Mouse (Mus musculus): ENCODE data around the gene Ift57. TPM values are rescaled to one million over a fixed set of nuclear protein-coding genes. Genes with fewer than 3 reads are reported as not detected.

Gene Ift57
- polyA plus RNA-seq, 1 experiment from 2014 or later = 43.4 TPM

GRCm38 (mm10) chr16:49761981-49762380 is 62.9 kb downstream of the Ift57 start:
- Histone ChIP-seq H3K4me1 (no peaks in the 10 kb centered on the region), H3K9ac (no peak overlapping the region), H3K4me2 (no peak overlapping the region), H3K27me3 (replicated peaks) (no peaks in the 10 kb centered on the region), H3K4me3 (no peak overlapping the region), H3K9me3 (no peaks in the 10 kb centered on the region), H3K27ac (no peak overlapping the region), H3K36me3 (replicated peaks) (0 out of 2 replicates have a peak, but pooled peaks cover 3% of the 10 kb centered on the region)
- ATAC-seq (replicated peaks) = no peak
- WGBS = 87% methylated on average over 5 of the region's 5 CpGs

GRCm38 (mm10) chr16:49766326-49766725 is 67.3 kb downstream of the Ift57 start:
- Histone ChIP-seq H3K4me2 (no peak overlapping the region), H3K9me3 (no peaks in the 10 kb centered on the region), H3K27ac (no peak overlapping the region), H3K9ac (no peak overlapping the region), H3K36me3 (replicated peaks) (0 out of 2 replicates have a peak, but pooled peaks cover 3% of the 10 kb centered on the region), H3K27me3 (replicated peaks) (no peaks in the 10 kb centered on the region), H3K4me3 (no peak overlapping the region), H3K4me1 (no peaks in the 10 kb centered on the region)
- 59% methylated on average over 3 of the region's 3 CpGs for WGBS
- no peak for ATAC-seq (replicated peaks)

GRCm38 (mm10) chr16:49768491-49769031 is 69.5 kb downstream of the Ift57 start:
- no peaks in the 10 kb centered on the region for H3K27me3 ChIP-seq (replicated peaks)
- no peaks in the 10 kb centered on the region for H3K4me1 ChIP-seq
- no peaks in the 10 kb centered on the region for H3K9me3 ChIP-seq
- 74% methylated on average over 4 of the region's 4 CpGs for WGBS
- H3K4me3 ChIP-seq = no peak overlapping the region
- H3K9ac ChIP-seq = no peak overlapping the region
- ATAC-seq (replicated peaks) = no peak
- no peak overlapping the region for H3K4me2 ChIP-seq
- no peak overlapping the region for H3K27ac ChIP-seq
- H3K36me3 ChIP-seq (replicated peaks) = 0 out of 2 replicates have a peak, but pooled peaks cover 3% of the 10 kb centered on the region

- H3K9ac ChIP-seq = no peak overlapping the region
- no peak overlapping the region for H3K4me3 ChIP-seq
- WGBS = 87% methylated on average over 2 of the region's 2 CpGs
- H3K36me3 ChIP-seq (replicated peaks) = 0 out of 2 replicates have a peak, but pooled peaks cover 3% of the 10 kb centered on the region
- H3K9me3 ChIP-seq = no peaks in the 10 kb centered on the region
- H3K27me3 ChIP-seq (replicated peaks) = no peaks in the 10 kb centered on the region
- no peak overlapping the region for H3K27ac ChIP-seq
- no peak overlapping the region for H3K4me2 ChIP-seq
- H3K4me1 ChIP-seq = no peaks in the 10 kb centered on the region
- ATAC-seq (replicated peaks) = no peak
Observed at GRCm38 (mm10) chr16:49769831-49770261, 70.8 kb downstream of the Ift57 start.

GRCm38 (mm10) chr16:49770320-49771189 is 71.5 kb downstream of the Ift57 start:
- Histone ChIP-seq H3K9ac (no peak overlapping the region), H3K36me3 (replicated peaks) (no peaks in the 10 kb centered on the region), H3K4me3 (no peak overlapping the region), H3K4me1 (no peaks in the 10 kb centered on the region), H3K9me3 (no peaks in the 10 kb centered on the region), H3K27me3 (replicated peaks) (no peaks in the 10 kb centered on the region), H3K4me2 (no peak overlapping the region), H3K27ac (no peak overlapping the region)
- ATAC-seq (replicated peaks) = no peak
- WGBS = 91% methylated on average over 12 of the region's 12 CpGs

GRCm38 (mm10) chr16:49771609-49772396 is 72.8 kb downstream of the Ift57 start:
- no peaks in the 10 kb centered on the region for H3K9me3 ChIP-seq
- H3K4me1 ChIP-seq = no peaks in the 10 kb centered on the region
- no peak overlapping the region for H3K9ac ChIP-seq
- no peaks in the 10 kb centered on the region for H3K36me3 ChIP-seq (replicated peaks)
- H3K4me3 ChIP-seq = no peak overlapping the region
- 87% methylated on average over 7 of the region's 7 CpGs for WGBS
- ATAC-seq (replicated peaks) = no peak
- no peak overlapping the region for H3K27ac ChIP-seq
- H3K4me2 ChIP-seq = no peak overlapping the region
- H3K27me3 ChIP-seq (replicated peaks) = no peaks in the 10 kb centered on the region

GRCm38 (mm10) chr16:49772576-49772975 is 73.5 kb downstream of the Ift57 start:
- no peak for ATAC-seq (replicated peaks)
- Histone ChIP-seq H3K9ac (no peak overlapping the region), H3K4me2 (no peak overlapping the region), H3K27me3 (replicated peaks) (no peaks in the 10 kb centered on the region), H3K4me1 (no peaks in the 10 kb centered on the region), H3K9me3 (no peaks in the 10 kb centered on the region), H3K27ac (no peak overlapping the region), H3K4me3 (no peak overlapping the region), H3K36me3 (replicated peaks) (no peaks in the 10 kb centered on the region)
- WGBS = 74% methylated on average over 1 of the region's 1 CpGs

- no peak overlapping the region for H3K27ac ChIP-seq
- no peaks in the 10 kb centered on the region for H3K4me1 ChIP-seq
- no peak overlapping the region for H3K4me3 ChIP-seq
- WGBS = 88% methylated on average over 1 of the region's 1 CpGs
- no peak overlapping the region for H3K4me2 ChIP-seq
- H3K36me3 ChIP-seq (replicated peaks) = no peaks in the 10 kb centered on the region
- ATAC-seq (replicated peaks) = no peak
- no peak overlapping the region for H3K9ac ChIP-seq
- H3K27me3 ChIP-seq (replicated peaks) = no peaks in the 10 kb centered on the region
- H3K9me3 ChIP-seq = no peaks in the 10 kb centered on the region
Observed at GRCm38 (mm10) chr16:49773068-49773467, 74.0 kb downstream of the Ift57 start.

- Histone ChIP-seq H3K27ac (no peak overlapping the region), H3K9ac (no peak overlapping the region), H3K4me2 (no peak overlapping the region), H3K9me3 (no peaks in the 10 kb centered on the region), H3K4me3 (no peak overlapping the region), H3K4me1 (no peaks in the 10 kb centered on the region), H3K36me3 (replicated peaks) (no peaks in the 10 kb centered on the region), H3K27me3 (replicated peaks) (no peaks in the 10 kb centered on the region)
- ATAC-seq (replicated peaks) = no peak
- WGBS = 85% methylated on average over 18 of the region's 18 CpGs
Observed at GRCm38 (mm10) chr16:49774059-49775001, 75.3 kb downstream of the Ift57 start.

GRCm38 (mm10) chr16:49775002-49775966 is 76.3 kb downstream of the Ift57 start:
- no peaks in the 10 kb centered on the region for H3K27me3 ChIP-seq (replicated peaks)
- no peaks in the 10 kb centered on the region for H3K9me3 ChIP-seq
- no peak overlapping the region for H3K4me3 ChIP-seq
- no peaks in the 10 kb centered on the region for H3K36me3 ChIP-seq (replicated peaks)
- no peaks in the 10 kb centered on the region for H3K4me1 ChIP-seq
- no peak overlapping the region for H3K9ac ChIP-seq
- WGBS = 89% methylated on average over 22 of the region's 22 CpGs
- no peak overlapping the region for H3K4me2 ChIP-seq
- H3K27ac ChIP-seq = no peak overlapping the region
- ATAC-seq (replicated peaks) = no peak

- Histone ChIP-seq H3K4me3 (no peak overlapping the region), H3K27ac (no peak overlapping the region), H3K27me3 (replicated peaks) (no peaks in the 10 kb centered on the region), H3K36me3 (replicated peaks) (no peaks in the 10 kb centered on the region), H3K4me2 (no peak overlapping the region), H3K9ac (no peak overlapping the region), H3K4me1 (no peaks in the 10 kb centered on the region), H3K9me3 (no peaks in the 10 kb centered on the region)
- no peak for ATAC-seq (replicated peaks)
- 82% methylated on average over 7 of the region's 7 CpGs for WGBS
Observed at GRCm38 (mm10) chr16:49776981-49777380, 77.9 kb downstream of the Ift57 start.

All from midbrain, embryonic 15.5 days (tissue).